Mouse (Mus musculus) lung, postnatal 14 days (tissue): ENCODE data around the gene Uqcc2.

Source experiments
- DNase-seq: peaks from one replicate; pipeline ENCODE4 v3.0.0; 2021

Gene Uqcc2

GRCm38 (mm10) chr17:27122701-27123100, 11.0 kb downstream of the Uqcc2 start:
- DNase-seq = no peak

GRCm38 (mm10) chr17:27121781-27122180, 11.9 kb downstream of the Uqcc2 start:
- DNase-seq = no peak

GRCm38 (mm10) chr17:27121266-27121665, 12.4 kb downstream of the Uqcc2 start:
- DNase-seq = no peak

- peak; percentile 77 for DNase-seq
Measured at GRCm38 (mm10) chr17:27120561-27121024, 13.1 kb downstream of the Uqcc2 start.

GRCm38 (mm10) chr17:27119954-27120353, 13.8 kb downstream of the Uqcc2 start:
- DNase-seq = no peak

GRCm38 (mm10) chr17:27119540-27119895, 14.2 kb downstream of the Uqcc2 start:
- no peak for DNase-seq

GRCm38 (mm10) chr17:27118676-27119539, 14.8 kb downstream of the Uqcc2 start:
- peak; percentile 21 for DNase-seq

- peak; percentile 63 for DNase-seq
Measured at GRCm38 (mm10) chr17:27110072-27110471, 23.6 kb downstream of the Uqcc2 start.

- no peak for DNase-seq
Measured at GRCm38 (mm10) chr17:27107936-27108335, 25.8 kb downstream of the Uqcc2 start.

- peak; percentile 29 for DNase-seq
Measured at GRCm38 (mm10) chr17:27106745-27107144, 27.0 kb downstream of the Uqcc2 start.

- DNase-seq = no peak
Measured at GRCm38 (mm10) chr17:27105698-27106470, 27.8 kb downstream of the Uqcc2 start.

- DNase-seq = no peak
Measured at GRCm38 (mm10) chr17:27101675-27102074, 32.0 kb downstream of the Uqcc2 start.

GRCm38 (mm10) chr17:27095690-27096089, 38.0 kb downstream of the Uqcc2 start:
- DNase-seq = peak; percentile 54

- DNase-seq = no peak
Measured at GRCm38 (mm10) chr17:27090068-27090467, 43.6 kb downstream of the Uqcc2 start.

GRCm38 (mm10) chr17:27087426-27087825, 46.3 kb downstream of the Uqcc2 start:
- DNase-seq = peak; percentile 27

- peak; percentile 70 for DNase-seq
Measured at GRCm38 (mm10) chr17:27085676-27086075, 48.0 kb downstream of the Uqcc2 start.

- no peak for DNase-seq
Measured at GRCm38 (mm10) chr17:27083601-27084000, 50.1 kb downstream of the Uqcc2 start.

- DNase-seq = no peak
Measured at GRCm38 (mm10) chr17:27082796-27083195, 50.9 kb downstream of the Uqcc2 start.

- no peak for DNase-seq
Measured at GRCm38 (mm10) chr17:27081868-27082267, 51.8 kb downstream of the Uqcc2 start.

GRCm38 (mm10) chr17:27078499-27078898, 55.2 kb downstream of the Uqcc2 start:
- no peak for DNase-seq

GRCm38 (mm10) chr17:27077920-27078319, 55.8 kb downstream of the Uqcc2 start:
- DNase-seq = no peak

- no peak for DNase-seq
Measured at GRCm38 (mm10) chr17:27077133-27077532, 56.6 kb downstream of the Uqcc2 start.

GRCm38 (mm10) chr17:27074849-27075745, 58.6 kb downstream of the Uqcc2 start:
- DNase-seq = no peak
